Mouse (Mus musculus): ENCODE data around the gene Psap.

The Psap gene

GRCm38 (mm10) chr10:60287726-60288125 lies 10.3 kb downstream of the Psap start:
- no peak for DNase-seq (ENCODE audit: low spot score in 2 of 2)

GRCm38 (mm10) chr10:60289216-60289615 lies 11.8 kb downstream of the Psap start:
- DNase-seq (ENCODE audit: low spot score in 2 of 2), result no peak

DNA sequence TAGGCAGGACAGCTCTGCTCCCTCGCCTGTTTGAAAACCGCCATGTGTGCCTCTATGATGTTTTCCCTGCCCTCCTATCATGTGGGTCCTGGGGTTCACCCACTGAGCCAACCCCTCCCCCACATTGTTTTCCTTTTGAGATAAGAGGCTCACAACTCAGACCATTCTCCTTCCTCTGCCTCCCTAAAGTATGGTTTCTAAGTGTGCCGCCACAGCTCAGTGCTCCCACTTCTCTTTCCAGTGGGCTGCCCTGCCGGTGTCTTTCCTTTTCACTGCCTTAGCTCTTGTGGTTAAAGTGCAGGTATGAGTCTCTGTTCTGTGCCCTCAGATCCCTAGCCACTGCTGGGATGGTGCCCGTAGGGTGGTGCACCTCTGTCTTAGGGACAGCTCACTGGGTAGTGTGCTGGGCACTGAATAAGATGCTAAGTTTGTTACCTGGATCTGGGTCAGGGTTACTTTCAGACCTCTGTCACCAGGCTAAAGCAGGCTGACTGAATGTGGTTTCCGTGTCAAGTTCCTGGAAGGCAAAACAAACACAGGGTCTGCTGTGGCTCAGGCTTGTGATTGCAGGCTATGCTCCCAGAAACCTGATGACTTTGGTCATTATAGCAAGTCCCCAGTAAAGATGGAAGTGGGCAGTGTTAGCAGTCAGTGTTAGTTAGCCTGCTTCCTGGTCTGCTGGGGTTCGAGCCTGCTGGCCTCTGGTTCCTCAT lies 12.8 kb downstream of the Psap start:
- DNase-seq (ENCODE audit: low spot score in 2 of 2), result no peak

DNA sequence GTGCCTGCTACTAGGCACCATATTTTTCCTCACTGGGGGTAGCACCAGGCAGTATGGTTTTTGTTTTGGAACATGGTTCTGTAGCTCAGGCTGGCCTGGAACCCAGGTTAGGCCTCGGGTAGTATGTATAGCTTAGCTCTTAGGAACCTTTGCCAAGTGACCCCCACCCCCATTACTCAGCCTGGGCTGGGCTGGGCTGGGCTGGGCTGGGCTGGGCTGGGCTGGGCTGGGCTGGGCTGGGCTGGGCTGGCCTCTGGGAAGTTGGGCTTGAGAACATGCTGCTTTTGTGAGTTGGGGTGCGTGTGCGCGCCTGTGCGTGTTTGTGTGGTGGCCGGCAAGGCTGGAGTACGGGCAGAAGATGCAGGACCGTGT lies 13.3 kb downstream of the Psap start:
- DNase-seq (ENCODE audit: low spot score in 2 of 2), result no peak

DNA sequence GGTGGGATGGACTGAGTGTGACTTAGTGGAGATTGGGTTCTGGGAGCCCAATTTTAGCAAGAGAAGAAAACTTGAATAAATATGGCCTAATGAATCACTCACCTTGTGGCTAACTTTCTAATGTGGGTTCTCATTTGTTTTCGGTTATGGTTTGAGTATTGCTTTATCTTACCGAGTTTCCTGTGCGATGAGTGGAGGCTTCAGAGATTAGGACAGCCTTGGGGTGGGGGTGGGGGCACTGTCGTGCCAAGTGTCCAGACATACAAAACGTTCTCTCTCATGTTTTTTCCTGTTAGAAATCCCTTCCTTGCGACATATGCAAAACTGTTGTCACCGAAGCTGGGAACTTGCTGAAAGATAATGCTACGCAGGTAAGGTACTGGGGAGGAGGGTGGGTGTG lies 14.8 kb downstream of the Psap start:
- DNase-seq (ENCODE audit: low spot score in 2 of 2), result no peak

DNA sequence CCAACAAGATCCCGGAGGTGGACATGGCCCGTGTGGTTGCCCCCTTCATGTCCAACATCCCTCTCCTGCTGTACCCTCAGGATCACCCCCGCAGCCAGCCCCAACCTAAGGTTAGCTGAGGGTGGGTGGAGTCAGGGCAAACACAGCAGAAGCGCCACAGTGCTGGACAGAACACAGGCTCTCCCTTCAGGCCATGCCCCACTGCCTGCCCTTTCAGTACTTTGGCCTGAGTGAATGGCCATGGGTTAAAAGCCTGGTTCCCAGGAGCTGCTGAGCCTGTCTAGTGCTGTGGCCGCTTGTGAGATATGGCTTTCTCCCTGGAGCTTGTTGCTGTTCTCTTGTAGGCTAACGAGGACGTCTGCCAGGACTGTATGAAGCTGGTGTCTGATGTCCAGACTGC lies 17.2 kb downstream of the Psap start:
- DNase-seq (ENCODE audit: low spot score in 2 of 2), result no peak

DNA sequence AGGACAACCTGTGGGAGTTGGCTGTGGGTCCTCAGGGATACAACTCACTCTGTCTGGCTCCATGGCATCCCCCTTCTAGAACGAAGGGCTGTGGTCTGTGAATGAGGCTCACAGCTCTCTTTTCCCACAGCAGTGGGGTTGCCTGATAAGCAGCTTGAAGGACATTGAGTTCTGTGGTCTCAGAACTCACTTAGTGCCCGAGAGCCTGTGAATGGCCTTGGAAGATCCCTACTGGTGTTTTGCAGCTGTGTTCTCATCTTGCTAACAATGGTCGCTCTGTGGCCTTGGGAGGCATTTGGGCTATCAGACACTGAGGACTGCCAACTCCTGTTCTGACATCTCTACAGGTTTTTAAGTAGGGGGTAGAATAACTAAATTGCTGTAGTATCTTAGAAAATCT lies 17.9 kb downstream of the Psap start:
- no peak for DNase-seq (ENCODE audit: low spot score in 2 of 2)

DNA sequence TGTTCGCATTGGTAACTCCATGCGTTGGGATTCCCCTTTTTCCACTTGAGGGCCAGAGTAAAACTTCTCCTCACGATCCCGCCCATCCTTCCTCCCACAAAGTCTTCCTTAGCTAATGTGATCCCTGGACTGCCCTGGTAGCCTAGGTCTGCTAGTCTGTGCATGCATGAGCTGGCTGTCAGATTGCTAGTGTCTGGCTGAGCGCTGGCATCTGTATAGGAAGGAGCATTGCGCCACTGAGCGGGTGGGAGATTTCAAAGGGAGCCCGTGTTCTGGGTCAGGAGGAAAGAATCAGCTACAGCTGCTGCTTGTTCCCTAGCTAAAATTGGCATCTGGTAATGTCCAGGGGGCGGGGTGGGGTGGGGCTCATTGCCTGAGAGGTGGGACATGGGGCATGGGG lies 18.6 kb downstream of the Psap start:
- no peak for DNase-seq (ENCODE audit: low spot score in 2 of 2)

DNA sequence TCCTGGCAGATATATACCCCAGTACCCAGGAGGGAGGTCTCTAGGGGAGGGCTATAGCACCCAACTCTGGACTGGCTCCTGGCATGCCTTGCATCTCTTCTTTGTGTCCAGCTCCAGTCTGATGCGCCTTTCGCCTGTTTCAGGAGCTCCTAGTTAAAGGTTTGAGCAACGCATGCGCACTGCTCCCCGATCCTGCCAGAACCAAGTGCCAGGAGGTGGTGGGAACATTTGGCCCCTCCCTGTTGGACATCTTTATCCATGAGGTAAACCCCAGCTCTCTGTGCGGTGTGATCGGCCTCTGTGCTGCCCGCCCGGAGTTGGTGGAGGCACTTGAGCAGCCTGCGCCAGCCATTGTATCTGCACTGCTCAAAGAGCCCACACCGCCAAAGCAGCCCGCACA lies 22.2 kb downstream of the Psap start:
- DNase-seq (ENCODE audit: low spot score in 2 of 2), result no peak

GRCm38 (mm10) chr10:60303419-60303818 lies 26.0 kb downstream of the Psap start:
- no peak for DNase-seq (ENCODE audit: low spot score in 2 of 2)

DNA sequence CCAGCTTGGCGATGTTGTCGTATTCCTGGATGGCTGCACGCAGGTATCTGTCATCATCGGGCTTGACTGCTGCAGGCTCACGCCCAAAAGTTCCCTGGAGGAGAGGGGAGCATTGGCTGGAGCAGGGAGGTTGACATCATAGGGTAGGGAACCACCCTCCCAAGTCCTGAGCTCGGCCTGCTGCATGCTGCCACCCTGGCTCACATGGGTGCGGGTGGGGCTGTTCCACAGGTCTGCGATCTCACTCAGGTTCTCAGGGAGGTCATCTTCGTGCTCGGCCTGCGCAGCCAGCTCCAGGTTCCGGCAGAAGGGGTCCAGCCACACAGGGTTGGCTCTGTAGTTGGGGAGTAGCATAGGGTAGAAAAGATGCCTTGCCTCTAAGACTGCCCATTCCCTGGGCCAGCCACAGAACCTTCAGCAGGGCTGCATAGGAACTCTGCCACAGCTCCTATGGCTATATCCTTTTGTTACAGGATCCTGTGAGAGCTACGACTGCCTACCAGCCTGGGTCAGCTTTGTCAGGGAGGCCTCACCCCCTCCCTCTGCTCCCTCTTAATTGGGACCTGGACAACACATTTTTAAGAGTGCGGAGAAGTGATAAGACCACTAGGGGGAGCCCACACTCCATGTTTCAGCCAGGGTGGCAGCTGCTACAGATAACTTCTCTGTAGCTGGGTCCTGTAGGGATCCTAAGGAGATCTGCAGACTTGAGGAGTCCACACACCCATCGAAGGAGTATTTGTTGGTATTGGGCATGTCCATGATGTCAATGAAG lies 27.6 kb downstream of the Psap start:
- DNase-seq (ENCODE audit: low spot score in 2 of 2), result peak in 1 of 2 experiments; percentile 63

DNA sequence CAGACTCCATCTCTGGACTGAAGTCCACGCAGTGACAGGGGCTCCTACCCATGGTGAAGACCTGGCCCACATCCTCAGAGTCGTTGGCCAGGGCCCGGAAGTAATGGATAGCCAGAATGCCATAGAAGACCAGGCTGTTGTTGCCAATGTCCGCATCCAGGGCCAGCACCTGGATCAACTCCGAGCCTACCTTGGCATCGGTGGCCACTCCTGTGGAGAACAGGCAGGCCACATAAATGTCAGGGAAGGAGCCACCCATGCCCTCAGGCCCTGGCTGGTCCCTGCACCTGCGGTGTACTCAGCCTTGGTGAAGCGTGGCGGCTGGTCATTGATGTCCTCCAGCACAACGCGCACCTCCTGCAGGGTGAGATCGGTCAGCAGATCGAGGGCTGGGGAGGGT lies 33.2 kb downstream of the Psap start:
- no peak for DNase-seq (ENCODE audit: low spot score in 2 of 2)

GRCm38 (mm10) chr10:60313606-60314005 lies 36.2 kb downstream of the Psap start:
- no peak for DNase-seq (ENCODE audit: low spot score in 2 of 2)

- DNase-seq (ENCODE audit: low spot score in 2 of 2), result no peak
These were observed 38.7 kb downstream of the Psap start for GRCm38 (mm10) chr10:60316166-60316565.

GRCm38 (mm10) chr10:60328963-60329650 lies 51.7 kb downstream of the Psap start:
- DNase-seq (ENCODE audit: low spot score in 2 of 2), result no peak

- no peak for DNase-seq (ENCODE audit: low spot score in 2 of 2)
These were observed 57.2 kb downstream of the Psap start for GRCm38 (mm10) chr10:60334583-60334982.

GRCm38 (mm10) chr10:60335021-60335420 lies 57.6 kb downstream of the Psap start:
- DNase-seq (ENCODE audit: low spot score in 2 of 2), result no peak

GRCm38 (mm10) chr10:60341528-60341927 lies 64.1 kb downstream of the Psap start:
- DNase-seq (ENCODE audit: low spot score in 2 of 2), result no peak

- no peak for DNase-seq (ENCODE audit: low spot score in 2 of 2)
These were observed 66.7 kb downstream of the Psap start for GRCm38 (mm10) chr10:60344111-60344510.

- no peak for DNase-seq (ENCODE audit: low spot score in 2 of 2)
These were observed 68.6 kb downstream of the Psap start for GRCm38 (mm10) chr10:60346056-60346455.

DNA sequence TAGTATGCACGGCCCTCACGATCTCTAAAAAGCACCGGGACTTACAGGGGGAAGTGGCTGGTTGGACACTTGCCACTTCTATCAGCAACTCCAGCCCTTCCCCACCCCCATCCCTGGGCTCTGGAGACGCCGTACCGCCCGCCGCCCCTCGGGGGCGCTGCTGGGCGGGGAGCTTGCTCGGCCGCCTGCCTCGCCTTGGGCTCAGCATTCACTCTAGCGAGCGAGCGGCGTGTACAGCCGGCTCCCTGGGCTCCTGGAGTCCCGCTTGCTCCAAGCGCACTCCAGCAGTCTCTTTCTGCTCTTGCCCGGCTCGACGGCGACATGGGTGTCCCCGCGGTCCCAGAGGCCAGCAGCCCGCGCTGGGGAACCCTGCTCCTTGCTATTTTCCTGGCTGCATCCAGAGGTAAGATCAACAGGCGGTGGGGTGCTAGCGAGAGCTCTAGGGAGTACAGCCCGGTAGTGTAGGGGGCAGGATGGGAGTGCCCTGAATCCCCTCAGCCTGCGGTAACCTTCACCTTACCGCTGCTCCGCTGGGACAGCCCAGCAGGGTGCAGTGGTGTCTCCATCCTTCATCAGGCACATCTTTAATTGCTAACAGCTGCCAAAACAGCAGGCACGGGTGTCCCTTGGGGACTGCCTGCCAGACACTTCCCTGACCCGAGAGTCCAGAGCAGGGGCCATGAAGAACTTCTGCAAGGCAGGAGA lies 69.4 kb downstream of the Psap start, which contains the start of gene Vsir:
TSS of gene Vsir (plus strand) at position 151 of the 705 bp plus-strand sequence.
- DNase-seq (ENCODE audit: low spot score in 2 of 2), result peak; percentile 84 to 86

All from spleen, postnatal 14 days (tissue).